Mouse (Mus musculus): ENCODE data around the gene Sntb2. TPM values are rescaled to one million over a fixed set of nuclear protein-coding genes. Genes with fewer than 3 reads are reported as not detected.

Sntb2 gene
- polyA plus RNA-seq, 1 experiment from 2014 or later, result 9.1 TPM

DNA sequence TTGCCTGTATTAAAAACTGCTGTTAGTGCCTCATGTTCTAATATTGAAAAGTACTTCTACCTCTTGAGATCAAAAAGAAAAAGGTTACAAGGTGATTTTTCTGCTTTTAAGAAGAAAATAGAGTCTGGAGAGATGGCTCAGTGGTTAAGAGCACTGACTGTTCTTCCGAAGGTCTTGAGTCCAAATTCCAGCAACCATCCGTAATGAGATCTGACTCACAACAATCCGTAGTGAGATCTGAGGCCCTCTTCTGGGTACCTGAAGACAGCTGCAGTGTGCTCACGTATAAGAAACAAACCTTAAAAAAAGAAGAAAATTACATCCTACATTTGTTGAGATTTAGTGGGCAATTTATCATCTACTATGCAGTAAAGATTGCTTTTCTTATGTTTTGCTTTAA, 40.9 kb downstream of the Sntb2 start:
- H3K4me3 ChIP-seq (ENCODE audit: low read depth, low read length), result no peak overlapping the region
- no peak overlapping the region for H3K4me2 ChIP-seq (replicated peaks; ENCODE audit: low read depth)
- ATAC-seq (ENCODE audit: low FRiP score, low TSS enrichment) (no peak), DNase-seq (ENCODE audit: low spot score) (no peak)
- WGBS, result 46% methylated on average over 4 of the region's 4 CpGs
- H3K27me3 ChIP-seq (ENCODE audit: control insufficient read depth, insufficient read depth, low read length), result no peaks in the 10 kb centered on the region
- H3K9ac ChIP-seq (ENCODE audit: low read length), result no peak overlapping the region
- no peaks in the 10 kb centered on the region for H3K9me3 ChIP-seq (ENCODE audit: control insufficient read depth, low read length)
- no peak overlapping the region for H3K27ac ChIP-seq (replicated peaks)
- 0 out of 2 replicates have a peak, but pooled peaks cover 2% of the 10 kb centered on the region for H3K36me3 ChIP-seq (ENCODE audit: control insufficient read depth, insufficient read depth, low read length)
- H3K4me1 ChIP-seq (replicated peaks; ENCODE audit: control insufficient read depth, insufficient read depth), result no peaks in the 10 kb centered on the region
- TF ChIP-seq EP300 (optimal IDR thresholded peaks at IDR 0.05) (no peak), CTCF (IDR thresholded peaks at IDR 0.05; ENCODE audit: low read depth) (no peak)

DNA sequence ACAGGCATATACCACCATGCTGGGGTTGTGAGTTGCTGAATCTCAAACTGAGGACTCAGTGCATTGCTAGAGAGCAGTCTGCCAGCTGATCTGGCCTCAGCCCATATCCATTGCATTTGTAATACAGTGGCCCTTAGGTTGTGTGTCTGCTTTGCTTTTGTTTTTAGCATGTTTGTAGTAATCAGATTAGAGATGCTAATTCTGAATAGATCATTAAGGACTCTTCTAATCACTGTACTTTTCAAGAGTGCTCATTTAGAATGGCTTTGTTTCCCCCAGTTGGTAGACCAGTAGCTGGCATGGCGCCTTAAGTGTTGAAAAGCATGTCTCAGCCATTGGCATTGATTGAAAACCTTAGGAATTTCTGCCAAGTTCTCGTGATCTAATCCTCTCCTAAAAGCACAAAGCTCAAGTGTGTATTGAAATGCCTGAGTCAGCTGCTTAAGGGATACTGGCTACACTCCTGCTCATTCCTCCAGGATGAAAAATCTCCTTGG, 43.3 kb downstream of the Sntb2 start:
- ATAC-seq (ENCODE audit: low FRiP score, low TSS enrichment) (peak; percentile 67; the same call in 1 of the 2 replicates), DNase-seq (ENCODE audit: low spot score) (no peak)
- Histone ChIP-seq H3K9ac (ENCODE audit: low read length) (no peak overlapping the region), H3K36me3 (ENCODE audit: control insufficient read depth, insufficient read depth, low read length) (0 out of 2 replicates have a peak, but pooled peaks cover 5% of the 10 kb centered on the region), H3K4me3 (ENCODE audit: low read depth, low read length) (no peak overlapping the region), H3K27me3 (ENCODE audit: control insufficient read depth, insufficient read depth, low read length) (no peaks in the 10 kb centered on the region), H3K27ac (replicated peaks) (0 out of 2 replicates have a peak overlapping the region, but pooled peaks have one; percentile 20), H3K4me1 (replicated peaks; ENCODE audit: control insufficient read depth, insufficient read depth) (no peaks in the 10 kb centered on the region), H3K9me3 (ENCODE audit: control insufficient read depth, low read length) (no peaks in the 10 kb centered on the region), H3K4me2 (replicated peaks; ENCODE audit: low read depth) (no peak overlapping the region)
- TF ChIP-seq CTCF (IDR thresholded peaks at IDR 0.05; ENCODE audit: low read depth), result no peak
- no peak for TF ChIP-seq EP300 (optimal IDR thresholded peaks at IDR 0.05)
- WGBS, result 20% methylated on average over 2 of the region's 2 CpGs

DNA sequence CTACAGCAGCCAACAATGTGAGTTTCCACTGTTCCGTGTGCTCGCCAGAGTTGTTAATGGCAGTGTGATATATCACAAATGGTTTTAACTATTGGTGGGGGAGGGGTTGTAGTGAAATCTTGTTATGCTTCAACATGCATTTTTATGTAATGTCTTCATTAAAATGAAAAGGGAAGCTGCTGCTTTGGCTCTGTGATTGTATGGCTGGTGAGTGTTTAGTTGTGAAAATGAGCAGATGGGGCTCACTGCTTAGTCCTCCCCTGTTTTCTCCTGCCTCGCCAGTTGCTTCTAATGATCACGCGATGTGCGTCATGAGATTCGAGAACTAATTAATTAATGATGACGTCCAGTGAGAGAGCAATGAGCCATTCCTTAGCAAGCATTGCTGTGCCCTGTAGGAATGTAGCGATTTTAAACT, 49.9 kb downstream of the Sntb2 start:
- H3K27ac ChIP-seq (replicated peaks), result no peak overlapping the region
- WGBS, result 58% methylated on average over 9 of the region's 9 CpGs
- no peaks in the 10 kb centered on the region for H3K4me1 ChIP-seq (replicated peaks; ENCODE audit: control insufficient read depth, insufficient read depth)
- H3K36me3 ChIP-seq (ENCODE audit: control insufficient read depth, insufficient read depth, low read length), result 0 out of 2 replicates have a peak, but pooled peaks cover 5% of the 10 kb centered on the region
- no peak for ATAC-seq (ENCODE audit: low FRiP score, low TSS enrichment)
- no peak overlapping the region for H3K9ac ChIP-seq (ENCODE audit: low read length)
- no peak overlapping the region for H3K4me3 ChIP-seq (ENCODE audit: low read depth, low read length)
- H3K27me3 ChIP-seq (ENCODE audit: control insufficient read depth, insufficient read depth, low read length), result no peaks in the 10 kb centered on the region
- no peak for DNase-seq (ENCODE audit: low spot score)
- TF ChIP-seq EP300 (optimal IDR thresholded peaks at IDR 0.05), result no peak
- TF ChIP-seq CTCF (IDR thresholded peaks at IDR 0.05; ENCODE audit: low read depth), result no peak
- H3K4me2 ChIP-seq (replicated peaks; ENCODE audit: low read depth), result no peak overlapping the region
- no peaks in the 10 kb centered on the region for H3K9me3 ChIP-seq (ENCODE audit: control insufficient read depth, low read length)

DNA sequence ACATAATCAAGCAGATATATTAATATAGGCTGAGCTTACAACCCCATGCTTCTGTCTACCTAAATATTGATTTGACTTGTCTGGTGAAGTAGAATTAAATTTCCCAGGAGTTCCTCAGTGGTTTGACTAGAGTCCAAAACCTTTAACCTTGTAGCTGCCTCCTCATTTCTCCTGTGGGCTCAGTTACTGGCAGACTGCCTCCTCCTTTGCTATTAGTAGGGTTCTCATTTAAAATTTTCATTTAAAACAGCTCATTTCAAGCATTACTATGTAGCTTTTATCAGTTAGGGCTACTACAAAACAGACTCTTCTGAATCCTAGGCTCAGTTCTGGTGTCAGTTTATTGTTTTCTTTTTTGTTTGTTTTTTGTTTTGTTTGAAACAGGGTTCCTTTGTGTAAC, 50.4 kb downstream of the Sntb2 start:
- Histone ChIP-seq H3K4me3 (ENCODE audit: low read depth, low read length) (no peak overlapping the region), H3K36me3 (ENCODE audit: control insufficient read depth, insufficient read depth, low read length) (0 out of 2 replicates have a peak, but pooled peaks cover 5% of the 10 kb centered on the region), H3K27ac (replicated peaks) (no peak overlapping the region), H3K9me3 (ENCODE audit: control insufficient read depth, low read length) (no peaks in the 10 kb centered on the region), H3K4me2 (replicated peaks; ENCODE audit: low read depth) (no peak overlapping the region), H3K4me1 (replicated peaks; ENCODE audit: control insufficient read depth, insufficient read depth) (no peaks in the 10 kb centered on the region), H3K9ac (ENCODE audit: low read length) (no peak overlapping the region), H3K27me3 (ENCODE audit: control insufficient read depth, insufficient read depth, low read length) (no peaks in the 10 kb centered on the region)
- no peak for TF ChIP-seq EP300 (optimal IDR thresholded peaks at IDR 0.05)
- no peak for TF ChIP-seq CTCF (IDR thresholded peaks at IDR 0.05; ENCODE audit: low read depth)
- no peak for DNase-seq (ENCODE audit: low spot score)
- no peak for ATAC-seq (ENCODE audit: low FRiP score, low TSS enrichment)

DNA sequence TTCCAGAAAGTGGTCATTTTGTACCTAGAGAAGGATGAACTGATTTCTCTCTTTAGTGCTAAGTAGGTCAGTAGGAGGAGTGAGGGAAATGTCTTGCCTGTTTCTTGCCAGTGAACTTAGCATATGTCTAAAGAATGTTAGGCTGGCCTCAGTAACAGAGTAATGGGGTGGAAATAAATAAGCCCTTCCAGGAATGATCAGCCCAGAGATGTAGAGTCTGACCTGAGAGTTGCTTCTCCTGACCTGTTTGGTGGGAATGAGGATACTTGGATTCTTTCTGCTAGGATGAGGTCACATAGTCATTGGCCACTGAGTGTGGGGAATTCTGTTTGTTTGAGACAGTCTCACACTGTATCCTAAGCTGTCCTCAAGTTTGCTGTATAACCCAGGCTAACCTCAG, 52.0 kb downstream of the Sntb2 start:
- H3K4me3 ChIP-seq (ENCODE audit: low read depth, low read length), result no peak overlapping the region

DNA sequence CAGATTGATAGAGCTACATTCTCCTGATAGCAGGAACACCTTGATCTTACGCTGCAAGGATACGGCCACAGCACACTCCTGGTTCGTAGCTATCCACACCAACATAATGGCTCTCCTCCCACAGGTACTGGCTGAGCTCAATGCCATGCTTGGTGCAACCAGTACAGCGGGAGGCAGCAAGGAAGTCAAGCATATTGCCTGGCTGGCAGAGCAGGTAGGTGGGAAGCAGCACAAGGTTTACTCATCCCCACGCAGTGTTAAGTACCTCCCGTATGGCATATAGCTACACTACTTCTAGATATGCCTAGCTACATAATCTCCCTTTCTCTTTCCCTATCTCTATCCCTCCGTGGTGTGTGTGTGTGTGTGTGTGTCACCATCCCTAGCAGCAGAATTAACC, 55.8 kb downstream of the Sntb2 start:
- Histone ChIP-seq H3K27ac (replicated peaks) (no peak overlapping the region), H3K9ac (ENCODE audit: low read length) (no peak overlapping the region), H3K4me2 (replicated peaks; ENCODE audit: low read depth) (no peak overlapping the region), H3K36me3 (ENCODE audit: control insufficient read depth, insufficient read depth, low read length) (peaks cover 5% of the 10 kb centered on the region; the same call in 1 of the 2 replicates), H3K27me3 (ENCODE audit: control insufficient read depth, insufficient read depth, low read length) (no peaks in the 10 kb centered on the region), H3K9me3 (ENCODE audit: control insufficient read depth, low read length) (no peaks in the 10 kb centered on the region), H3K4me1 (replicated peaks; ENCODE audit: control insufficient read depth, insufficient read depth) (no peaks in the 10 kb centered on the region), H3K4me3 (ENCODE audit: low read depth, low read length) (no peak overlapping the region)
- DNase-seq (ENCODE audit: low spot score) (no peak), ATAC-seq (ENCODE audit: low FRiP score, low TSS enrichment) (no peak)
- TF ChIP-seq EP300 (optimal IDR thresholded peaks at IDR 0.05) (no peak), CTCF (IDR thresholded peaks at IDR 0.05; ENCODE audit: low read depth) (no peak)
- WGBS, result 91% methylated on average over 7 of the region's 7 CpGs

More for the DNA sequence above, 52.0 kb downstream of the Sntb2 start:
- no peak for DNase-seq (ENCODE audit: low spot score)
- H3K4me1 ChIP-seq (replicated peaks; ENCODE audit: control insufficient read depth, insufficient read depth), result no peaks in the 10 kb centered on the region
- no peaks in the 10 kb centered on the region for H3K9me3 ChIP-seq (ENCODE audit: control insufficient read depth, low read length)
- no peak for TF ChIP-seq EP300 (optimal IDR thresholded peaks at IDR 0.05)
- no peak for TF ChIP-seq CTCF (IDR thresholded peaks at IDR 0.05; ENCODE audit: low read depth)
- no peak overlapping the region for H3K9ac ChIP-seq (ENCODE audit: low read length)
- peak; percentile 42; the same call in 1 of the 2 replicates for ATAC-seq (ENCODE audit: low FRiP score, low TSS enrichment)
- no peak overlapping the region for H3K27ac ChIP-seq (replicated peaks)
- no peaks in the 10 kb centered on the region for H3K27me3 ChIP-seq (ENCODE audit: control insufficient read depth, insufficient read depth, low read length)
- peaks cover 6% of the 10 kb centered on the region; the same call in 1 of the 2 replicates for H3K36me3 ChIP-seq (ENCODE audit: control insufficient read depth, insufficient read depth, low read length)
- no peak overlapping the region for H3K4me2 ChIP-seq (replicated peaks; ENCODE audit: low read depth)
